Mouse (Mus musculus) MEL (cell line): ENCODE data around the gene Pcca. TPM values are rescaled to one million over a fixed set of nuclear protein-coding genes. Genes with fewer than 3 reads are reported as not detected.

Experiments used
- DNase-seq: peaks from one replicate; pipeline ENCODE4 v3.0.0; 2011; ENCODE audit warnings: low read depth, low spot score
- H3K27ac ChIP-seq: 2 replicates; pipeline ENCODE4 v1.5.1; 2012; ENCODE audit warnings: low read depth, mild to moderate bottlenecking, control low read depth, low read length, moderate library complexity; ENCODE audit not compliant: control insufficient read depth
- H3K27me3 ChIP-seq, 2 experiments: fragments of 150-350 bp in 1 of 2; sonication (generic) in 1 of 2; 2 replicates each; pipeline ENCODE4 v1.6.1; 2012; ENCODE audit warnings: low read length in 2 of 2, mild to moderate bottlenecking in 2 of 2, improper control_type of control experiment in 1 of 2, moderate library complexity in 1 of 2; ENCODE audit not compliant: insufficient read depth in 2 of 2, control insufficient read depth in 1 of 2
- H3K36me3 ChIP-seq, 2 experiments: 2 replicates each; pipeline ENCODE4 v1.6.1; 2012 to 2014; ENCODE audit warnings: low read length in 2 of 2, improper control_type of control experiment in 1 of 2, inconsistent platforms in 1 of 2, mild to moderate bottlenecking in 1 of 2; ENCODE audit not compliant: insufficient read depth in 2 of 2, control insufficient read depth in 1 of 2
- H3K4me1 ChIP-seq, 2 experiments: fragments of 150-350 bp in 1 of 2; sonication (generic) in 1 of 2; 2 replicates each; pipeline ENCODE4 v1.6.1; 2012; ENCODE audit warnings: low read length in 2 of 2, improper control_type of control experiment in 1 of 2, mild to moderate bottlenecking in 1 of 2; ENCODE audit not compliant: insufficient read depth in 2 of 2, control insufficient read depth in 1 of 2
- H3K4me3 ChIP-seq, 2 experiments: fragments of 150-350 bp in 1 of 2; sonication (generic) in 1 of 2; 2 replicates each; pipeline ENCODE4 v1.5.1; 2012; ENCODE audit warnings: low read depth in 2 of 2, low read length in 2 of 2, mild to moderate bottlenecking in 2 of 2, moderate library complexity in 2 of 2, control low read depth in 1 of 2, improper control_type of control experiment in 1 of 2; ENCODE audit not compliant: control insufficient read depth in 1 of 2, insufficient read depth in 1 of 2
- H3K79me2 ChIP-seq: 2 replicates; pipeline ENCODE4 v1.6.1; 2012; ENCODE audit warnings: mild to moderate bottlenecking, low read length, moderate library complexity; ENCODE audit not compliant: control insufficient read depth, poor library complexity, insufficient read depth
- H3K9ac ChIP-seq: 2 replicates; pipeline ENCODE4 v1.6.1; 2012; ENCODE audit warnings: low read depth, mild to moderate bottlenecking, control low read depth, low read length, moderate library complexity; ENCODE audit not compliant: control insufficient read depth, poor library complexity, severe bottlenecking
- H3K9me3 ChIP-seq: fragments of 150-350 bp; sonication (generic); replicated peaks from 2 replicates; pipeline ENCODE4 v1.6.1; 2012; ENCODE audit warnings: mild to moderate bottlenecking, low read length, improper control_type of control experiment, moderate library complexity; ENCODE audit not compliant: insufficient read depth
- BHLHE40 ChIP-seq: IDR thresholded peaks from 2 replicates; pipeline ENCODE4 v1.6.1; 2012; ENCODE audit warnings: low read depth, mild to moderate bottlenecking, inconsistent platforms, low read length, improper control_type of control experiment, borderline replicate concordance
- CTCF ChIP-seq, 3 experiments: IDR thresholded peaks in 2 of 3; conservative IDR thresholded peaks in 1 of 3; 2 replicates each; pipeline ENCODE4 v1.5.1; 2011 to 2012; ENCODE audit warnings: low read length in 3 of 3, low read depth in 2 of 3, mild to moderate bottlenecking in 2 of 3, improper control_type of control experiment in 1 of 3, inconsistent platforms in 1 of 3, mixed read lengths in 1 of 3, moderate library complexity in 1 of 3; ENCODE audit not compliant: control insufficient read depth in 1 of 3, insufficient read depth in 1 of 3, poor library complexity in 1 of 3, severe bottlenecking in 1 of 3
- EP300 ChIP-seq, 2 experiments: IDR thresholded peaks; 2 replicates each; pipeline ENCODE4 v1.6.1; 2011; ENCODE audit warnings: improper control_type of control experiment in 2 of 2, low read length in 2 of 2, low read depth in 1 of 2, mild to moderate bottlenecking in 1 of 2
- ETS1 ChIP-seq: IDR thresholded peaks from 2 replicates; pipeline ENCODE4 v1.6.1; 2012; ENCODE audit warnings: low read depth, mild to moderate bottlenecking, inconsistent platforms, low read length, improper control_type of control experiment, moderate library complexity
- GABPA ChIP-seq: IDR thresholded peaks from 2 replicates; pipeline ENCODE4 v1.6.1; 2012; ENCODE audit warnings: low read depth, mild to moderate bottlenecking, inconsistent platforms, low read length, improper control_type of control experiment, moderate library complexity
- GATA1 ChIP-seq: IDR thresholded peaks from 2 replicates; pipeline ENCODE4 v1.6.1; 2011; ENCODE audit warnings: low read depth, low read length, improper control_type of control experiment
- JUND ChIP-seq: IDR thresholded peaks from 2 replicates; pipeline ENCODE4 v1.6.1; 2011; ENCODE audit warnings: low read depth, mild to moderate bottlenecking, improper control_type of control experiment, low read length
- MYB ChIP-seq: IDR thresholded peaks from 2 replicates; pipeline ENCODE4 v1.6.1; 2011; ENCODE audit warnings: mild to moderate bottlenecking, low read depth, low read length, improper control_type of control experiment
- MYC ChIP-seq: IDR thresholded peaks from 2 replicates; pipeline ENCODE4 v1.6.1; 2011; ENCODE audit warnings: low read depth, mild to moderate bottlenecking, low read length, improper control_type of control experiment, moderate library complexity
- NELFE ChIP-seq: IDR thresholded peaks from 2 replicates; pipeline ENCODE4 v1.6.1; 2011; ENCODE audit warnings: low read depth, low read length, improper control_type of control experiment
- NRF1 ChIP-seq: IDR thresholded peaks from 2 replicates; pipeline ENCODE4 v1.6.1; 2014; ENCODE audit warnings: low read depth, mild to moderate bottlenecking, inconsistent platforms, low read length, improper control_type of control experiment, moderate library complexity; ENCODE audit not compliant: poor library complexity, insufficient read depth, severe bottlenecking
- SIN3A ChIP-seq: IDR thresholded peaks from 2 replicates; pipeline ENCODE4 v1.6.1; 2012; ENCODE audit warnings: low read length, improper control_type of control experiment, inconsistent platforms
- SMC3 ChIP-seq: IDR thresholded peaks from 2 replicates; pipeline ENCODE4 v1.6.1; 2011; ENCODE audit warnings: low read depth, low read length, improper control_type of control experiment
- TBP ChIP-seq: IDR thresholded peaks from 2 replicates; pipeline ENCODE4 v1.8.0; 2011; ENCODE audit warnings: low read depth, low read length, improper control_type of control experiment
- TCF12 ChIP-seq: IDR thresholded peaks from 2 replicates; pipeline ENCODE4 v1.6.1; 2014; ENCODE audit warnings: low read depth, mild to moderate bottlenecking, inconsistent platforms, low read length, improper control_type of control experiment, moderate library complexity
- UBTF ChIP-seq: IDR thresholded peaks from 2 replicates; pipeline ENCODE4 v1.6.1; 2012; ENCODE audit warnings: low read depth, mild to moderate bottlenecking, inconsistent platforms, low read length, improper control_type of control experiment, moderate library complexity, borderline replicate concordance; ENCODE audit not compliant: insufficient read depth
- ZC3H11A ChIP-seq: IDR thresholded peaks from 2 replicates; pipeline ENCODE4 v1.6.1; 2012; ENCODE audit warnings: low read depth, mild to moderate bottlenecking, inconsistent platforms, low read length, improper control_type of control experiment
- ZKSCAN1 ChIP-seq: IDR thresholded peaks from 2 replicates; pipeline ENCODE4 v1.6.1; 2012; ENCODE audit warnings: low read depth, mild to moderate bottlenecking, inconsistent platforms, low read length, improper control_type of control experiment, moderate library complexity
- ZNF384 ChIP-seq: IDR thresholded peaks from 2 replicates; pipeline ENCODE4 v1.6.1; 2012; ENCODE audit warnings: low read depth, mild to moderate bottlenecking, inconsistent platforms, low read length, improper control_type of control experiment
- polyA plus RNA-seq, 2 experiments: library from polyadenylated mRNA; stranded (reverse) in 1 of 2; unstranded in 1 of 2; fragments of >175 nt in 1 of 2; fragments of >200 nt in 1 of 2; gene quantifications; 2 replicates each; pipeline versions ENCODE4 v1.2.1 to v1.2.4; 2012; ENCODE audit warnings: low replicate concordance in 2 of 2, low read depth in 1 of 2; ENCODE audit not compliant: insufficient read length in 2 of 2, insufficient read depth in 1 of 2, missing spikeins in 1 of 2
- total RNA-seq: library from RNA; depleted of rRNA; stranded (reverse); fragments of 300-350 nt; gene quantifications from 2 replicates; pipeline ENCODE4 v1.2.3, GENCODE M21; 2012

Pcca gene
- total and polyA plus RNA-seq, 3 experiments: 21.2 to 22.7 TPM; not detected in 1

DNA sequence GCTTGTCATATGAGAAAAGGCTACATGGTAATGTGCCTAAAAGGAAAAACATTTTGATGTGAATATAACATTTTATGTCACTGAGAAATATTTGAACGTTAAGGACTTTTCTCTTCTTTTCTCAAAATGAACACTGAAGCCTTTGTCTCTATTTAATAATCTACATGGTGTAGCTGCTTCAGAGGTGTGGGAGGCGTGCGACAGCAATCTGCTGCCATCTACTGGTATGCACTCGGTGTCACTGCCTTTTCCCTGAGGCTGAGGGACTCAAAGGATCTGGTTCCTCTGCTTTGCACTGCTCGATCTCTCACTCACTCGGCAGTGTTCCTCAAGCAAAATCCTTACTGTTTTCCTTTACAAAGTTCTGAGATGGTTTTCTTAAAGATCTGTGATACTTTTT is 342.0 kb downstream of the Pcca start:
- Histone ChIP-seq H3K36me3 (no peaks in the 10 kb centered on the region), H3K27me3 (no peaks in the 10 kb centered on the region), H3K79me2 (no peaks in the 10 kb centered on the region), H3K27ac (no peak overlapping the region), H3K4me3 (no peak overlapping the region), H3K4me1 (no peaks in the 10 kb centered on the region), H3K9me3 (no peaks in the 10 kb centered on the region), H3K9ac (no peak overlapping the region)
- 0 out of 2 replicates have a peak, but pooled peaks have one; percentile 7 for TF ChIP-seq GATA1
- TF ChIP-seq BHLHE40: no peak
- TF ChIP-seq SMC3: peak; percentile 98
- 0 out of 2 replicates have a peak, but pooled peaks have one; percentile 39 for TF ChIP-seq TBP
- TF ChIP-seq NRF1: no peak
- no peak for TF ChIP-seq NELFE
- 0 out of 2 replicates have a peak, but pooled peaks have one; percentile 39 for TF ChIP-seq ZNF384
- no peak for TF ChIP-seq GABPA
- TF ChIP-seq ZC3H11A: peak; percentile 97
- peak; percentile 95 to 99 (median 98) for TF ChIP-seq CTCF (IDR thresholded peaks at IDR 0.05 in 2 of 3, conservative IDR thresholded peaks at IDR 0.05 in 1 of 3; ENCODE audit: control insufficient read depth in 1 of 3, insufficient read depth in 1 of 3, low read depth in 2 of 3, low read length in 3 of 3, poor library complexity in 1 of 3, severe bottlenecking in 1 of 3)
- TF ChIP-seq SIN3A: peak; percentile 48; the same call in 1 of the 2 replicates
- peak; percentile 85 for DNase-seq

DNA sequence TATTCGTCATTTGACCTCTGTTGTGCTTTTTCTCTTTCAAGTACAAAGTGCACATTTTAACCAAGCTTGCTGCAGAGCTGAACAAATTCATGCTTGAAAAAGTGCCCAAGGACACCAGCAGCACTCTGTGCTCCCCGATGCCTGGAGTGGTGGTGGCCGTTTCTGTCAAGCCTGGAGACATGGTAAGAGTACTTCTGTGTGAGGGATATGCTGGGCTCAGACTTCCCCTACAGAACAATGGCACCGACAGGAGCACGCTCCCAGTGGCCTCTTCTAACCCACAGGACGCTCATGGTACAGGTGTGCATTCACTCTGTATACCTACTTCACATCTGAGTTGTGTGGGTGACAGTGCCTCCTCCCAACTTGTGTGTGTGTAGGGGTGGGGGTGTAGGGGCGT is 342.6 kb downstream of the Pcca start:
- no peaks in the 10 kb centered on the region for H3K36me3 ChIP-seq
- TF ChIP-seq NRF1 (no peak), SIN3A (no peak), NELFE (no peak), BHLHE40 (no peak), UBTF (no peak), JUND (no peak), TCF12 (no peak), ZKSCAN1 (no peak), ETS1 (no peak), GATA1 (no peak), MYC (no peak), EP300 (IDR thresholded peaks at IDR 0.05; ENCODE audit: low read depth in 1 of 2, low read length in 2 of 2) (no peak), MYB (no peak)

More for the DNA sequence above, 342.6 kb downstream of the Pcca start:
- H3K4me3 ChIP-seq: no peak overlapping the region
- H3K27me3 ChIP-seq: no peaks in the 10 kb centered on the region
- H3K79me2 ChIP-seq: no peaks in the 10 kb centered on the region
- no peak for DNase-seq
- H3K9ac ChIP-seq: no peak overlapping the region
- no peaks in the 10 kb centered on the region for H3K4me1 ChIP-seq
- no peak overlapping the region for H3K27ac ChIP-seq
- H3K9me3 ChIP-seq: no peaks in the 10 kb centered on the region
